In the genomic region with DNA sequence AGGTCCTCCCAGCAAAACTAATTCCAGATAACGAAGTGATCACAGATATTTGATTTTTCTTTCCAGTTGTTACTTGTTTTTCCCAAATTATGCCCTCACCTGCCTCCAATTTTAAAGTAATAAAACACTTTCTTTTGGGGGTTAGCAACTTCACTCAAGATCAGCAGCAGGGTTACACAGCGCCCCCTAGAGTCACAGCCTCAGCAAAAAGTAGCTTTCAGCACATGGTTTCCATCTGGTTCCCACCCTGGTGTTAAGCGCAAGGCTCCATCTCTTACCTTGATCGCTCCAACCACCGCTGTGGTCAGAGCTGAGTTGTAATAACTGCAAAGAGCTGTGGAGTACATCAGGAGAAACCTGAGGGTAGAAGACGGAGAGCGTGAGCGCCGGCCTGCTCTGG, we compare ENCODE assay signal across 8 mouse cellular contexts. TPM values are rescaled to one million over a fixed set of nuclear protein-coding genes. Genes with fewer than 3 reads are reported as not detected.
DNase-seq lines count a peak whose midpoint lies in the region; ATAC-seq and TF ChIP-seq lines count a peak whose summit lies in the region.
"Had no signal": no experiment of that assay in that cellular context is flagged by ENCODE, and none has a peak within 500 bp of the region (broad histone marks: within the 10 kb centered on the region; RNA-seq: fewer than 3 reads in every experiment).

No protein-coding gene starts in this region.

- peak; percentile 39 for DNase-seq in kidney, adult 2 months
- peak; percentile 67 for DNase-seq in B cell, adult 2 months
- peak; percentile 59 for DNase-seq in forelimb bud, embryonic 11.5 days (ENCODE audit: low read depth, low spot score)
- peak; percentile 41 for DNase-seq in thymus, postnatal 0 days (ENCODE audit: low spot score)

- no peak overlapping the region for H3K9ac ChIP-seq in kidney, embryonic 15.5 days
- no peak overlapping the region for H3K9ac ChIP-seq in ES-Bruce4 (ENCODE audit: low read depth, poor library complexity, severe bottlenecking)

- WGBS in kidney, adult 2 months = 80% methylated on average over 9 of the region's 9 CpGs
- WGBS in kidney, embryonic 15.5 days = 80% methylated on average over 9 of the region's 9 CpGs

- no peak overlapping the region for H3K4me2 ChIP-seq in kidney, embryonic 15.5 days

- H3K27ac ChIP-seq in kidney, adult 2 months (ENCODE audit: insufficient read depth, low read depth, low read length) = no peak overlapping the region
- H3K27ac ChIP-seq in kidney, embryonic 15.5 days = no peak overlapping the region
- no peak overlapping the region for H3K27ac ChIP-seq in ES-Bruce4 (ENCODE audit: insufficient read depth, low read length)

- no peaks in the 10 kb centered on the region for H3K9me3 ChIP-seq in kidney, embryonic 15.5 days (replicated peaks)
- H3K9me3 ChIP-seq in ES-Bruce4 (replicated peaks; ENCODE audit: control insufficient read depth, insufficient read depth, low read length, poor library complexity, severe bottlenecking) = no peaks in the 10 kb centered on the region

- H3K27me3 ChIP-seq in kidney, adult 2 months (replicated peaks; ENCODE audit: control insufficient read depth, insufficient read depth, low read length) = no peaks in the 10 kb centered on the region
- H3K27me3 ChIP-seq in kidney, embryonic 15.5 days = no peaks in the 10 kb centered on the region
- H3K27me3 ChIP-seq in ES-Bruce4 (ENCODE audit: control insufficient read depth, insufficient read depth, low read length, poor library complexity, severe bottlenecking) = no peaks in the 10 kb centered on the region

- TF ChIP-seq EP300 in ES-Bruce4 (IDR thresholded peaks at IDR 0.05; ENCODE audit: insufficient read depth, low read depth, low read length) = no peak

- H3K4me1 ChIP-seq in kidney, adult 2 months (ENCODE audit: control insufficient read depth, insufficient read depth, low read length) = no peaks in the 10 kb centered on the region
- H3K4me1 ChIP-seq in kidney, embryonic 15.5 days = no peaks in the 10 kb centered on the region
- no peaks in the 10 kb centered on the region for H3K4me1 ChIP-seq in ES-Bruce4 (ENCODE audit: control insufficient read depth, insufficient read depth, low read length)

- peak; percentile 60 for TF ChIP-seq CTCF in kidney, adult 2 months (conservative IDR thresholded peaks at IDR 0.05; ENCODE audit: insufficient read depth, insufficient read length, low read depth, low read length)
- TF ChIP-seq CTCF in ES-Bruce4 (IDR thresholded peaks at IDR 0.05; ENCODE audit: low read depth, low read length) = peak; percentile 60

- H3K36me3 ChIP-seq in kidney, adult 2 months (ENCODE audit: control insufficient read depth, insufficient read depth, low read length) = peaks cover 1% of the 10 kb centered on the region
- no peaks in the 10 kb centered on the region for H3K36me3 ChIP-seq in kidney, embryonic 15.5 days
- H3K36me3 ChIP-seq in ES-Bruce4 (ENCODE audit: control insufficient read depth, insufficient read depth, low read length, poor library complexity, severe bottlenecking) = no peaks in the 10 kb centered on the region

- ATAC-seq in kidney, embryonic 15.5 days (replicated peaks; ENCODE audit: low FRiP score) = no peak
- ATAC-seq in megakaryocyte, adult 5-6 weeks (ENCODE audit: poor library complexity, severe bottlenecking) = no peak; the same call in 1 of the 2 replicates

- no peak overlapping the region for H3K4me3 ChIP-seq in kidney, adult 2 months (ENCODE audit: insufficient read depth, low read depth, low read length)
- no peak overlapping the region for H3K4me3 ChIP-seq in kidney, embryonic 15.5 days (replicated peaks)
- no peak overlapping the region for H3K4me3 ChIP-seq in ES-Bruce4 (ENCODE audit: low read depth, low read length)

- TF ChIP-seq POLR2A in kidney, adult 2 months (IDR thresholded peaks at IDR 0.05; ENCODE audit: low read depth, low read length) = no peak
- TF ChIP-seq POLR2A in ES-Bruce4 (IDR thresholded peaks at IDR 0.05; ENCODE audit: insufficient read depth, low read length) = no peak

RNA-seq across cellular contexts. Expression of a gene that starts 10.0 kb away (rescaled TPM):
- polyA plus RNA-seq in kidney, adult 2 months (2012; rRNA removed) = not detected in 2 replicates
- not detected in 2 replicates for polyA plus RNA-seq in kidney, embryonic 15.5 days (2015; fragmentation: Nextera tagmentation; extraction: Ambion mirVana)
- 1.1 TPM in 1 of 2 replicates, not detected in the other for polyA plus RNA-seq in ES-Bruce4 (2011; ENCODE audit: insufficient read depth, insufficient read length, low read depth, missing spikeins)
- not detected in 2 replicates for polyA plus RNA-seq in thymus, postnatal 0 days (2015; fragmentation: Nextera tagmentation; extraction: Ambion mirVana)
- not detected in 2 replicates for total RNA-seq in megakaryocyte, adult 5-6 weeks (2015)
- total RNA-seq in megakaryocyte, adult 5-6 weeks (2017) = not detected in 2 replicates
- polyA plus RNA-seq: liver, embryonic 16.5 days had no signal

RNA-seq across cellular contexts. Expression of a gene that starts 30.2 kb away (rescaled TPM):
- 10.9 and 13.8 TPM in 2 replicates for polyA plus RNA-seq in kidney, adult 2 months (2012; rRNA removed)
- polyA plus RNA-seq in kidney, embryonic 15.5 days (2015; fragmentation: Nextera tagmentation; extraction: Ambion mirVana) = 3.9 and 4.7 TPM in 2 replicates
- polyA plus RNA-seq in ES-Bruce4 (2011; ENCODE audit: insufficient read depth, insufficient read length, low read depth, missing spikeins) = 6.3 and 7.7 TPM in 2 replicates
- polyA plus RNA-seq in thymus, postnatal 0 days (2015; fragmentation: Nextera tagmentation; extraction: Ambion mirVana) = 3.1 and 3.8 TPM in 2 replicates
- total RNA-seq in megakaryocyte, adult 5-6 weeks (2015) = 11.2 and 16.0 TPM in 2 replicates
- total RNA-seq in megakaryocyte, adult 5-6 weeks (2017) = 18.1 and 18.4 TPM in 2 replicates

RNA-seq across cellular contexts. Expression of a gene that starts 54.0 kb away (rescaled TPM):
- polyA plus RNA-seq in kidney, adult 2 months (2012; rRNA removed) = 12.2 and 15.5 TPM in 2 replicates
- polyA plus RNA-seq in kidney, embryonic 15.5 days (2015; fragmentation: Nextera tagmentation; extraction: Ambion mirVana) = 17.1 and 17.6 TPM in 2 replicates
- polyA plus RNA-seq in ES-Bruce4 (2011; ENCODE audit: insufficient read depth, insufficient read length, low read depth, missing spikeins) = 24.9 and 32.2 TPM in 2 replicates
- 22.0 and 24.0 TPM in 2 replicates for polyA plus RNA-seq in thymus, postnatal 0 days (2015; fragmentation: Nextera tagmentation; extraction: Ambion mirVana)
- total RNA-seq in megakaryocyte, adult 5-6 weeks (2015) = 26.4 and 34.6 TPM in 2 replicates
- 38.7 and 48.5 TPM in 2 replicates for total RNA-seq in megakaryocyte, adult 5-6 weeks (2017)
